Mouse (Mus musculus): ENCODE data around the gene Psmb3. TPM values are rescaled to one million over a fixed set of nuclear protein-coding genes. Genes with fewer than 3 reads are reported as not detected.

The Psmb3 gene
- 109 TPM for total RNA-seq (2023)

GRCm38 (mm10) chr11:97703039-97703826, at the start of gene Psmb3:
Psmb3 (plus strand) TSS chr11:97703399.

GRCm38 (mm10) chr11:97662893-97663527, 40.2 kb upstream of the Psmb3 start, which contains the start of gene Mllt6:
Mllt6 (plus strand) TSS chr11:97663414.

GRCm38 (mm10) chr11:97685613-97686321, 17.4 kb upstream of the Psmb3 start, which contains the start of gene Cisd3:
Cisd3 (plus strand) TSS chr11:97685826.

GRCm38 (mm10) chr11:97700003-97700745, 3.0 kb upstream of the Psmb3 start, which contains the start of gene Pcgf2:
Pcgf2 (minus strand) TSS chr11:97700497.

GRCm38 (mm10) chr11:97744063-97744717, 41.0 kb downstream of the Psmb3 start, which contains the start of gene Pip4k2b:
Pip4k2b (minus strand) TSS chr11:97744704.

Other genes with a start within 250 kb of the Psmb3 start
- not detected for gene 4933428G20Rik, start 203.1 kb upstream of the Psmb3 start, total RNA-seq (2023)
- gene Srcin1, start 127.2 kb upstream of the Psmb3 start, total RNA-seq (2023): not detected
- gene Epop, start 73.7 kb upstream of the Psmb3 start, total RNA-seq (2023): 9.4 TPM
- 208 TPM for gene Mllt6, start 40.0 kb upstream of the Psmb3 start, total RNA-seq (2023)
- gene Cisd3, start 17.6 kb upstream of the Psmb3 start, total RNA-seq (2023): 39.2 TPM
- gene Pcgf2, start 2.9 kb upstream of the Psmb3 start, total RNA-seq (2023): 3.4 TPM
- 52.4 TPM for gene Pip4k2b, start 41.3 kb downstream of the Psmb3 start, total RNA-seq (2023)
- 60.2 TPM for gene Cwc25, start 63.2 kb downstream of the Psmb3 start, total RNA-seq (2023)
- gene 1700001P01Rik, start 72.5 kb downstream of the Psmb3 start, total RNA-seq (2023): not detected
- 2,418 TPM for gene Rpl23, start 79.0 kb downstream of the Psmb3 start, total RNA-seq (2023)
- 117 TPM for gene Lasp1, start 95.6 kb downstream of the Psmb3 start, total RNA-seq (2023)
- 0.85 TPM for gene B230217C12Rik, start 137.4 kb downstream of the Psmb3 start, total RNA-seq (2023)
- 0.73 TPM for gene Fbxo47, start 180.8 kb downstream of the Psmb3 start, total RNA-seq (2023)